Mouse (Mus musculus): ENCODE results near the gene Cachd1.

DNA sequence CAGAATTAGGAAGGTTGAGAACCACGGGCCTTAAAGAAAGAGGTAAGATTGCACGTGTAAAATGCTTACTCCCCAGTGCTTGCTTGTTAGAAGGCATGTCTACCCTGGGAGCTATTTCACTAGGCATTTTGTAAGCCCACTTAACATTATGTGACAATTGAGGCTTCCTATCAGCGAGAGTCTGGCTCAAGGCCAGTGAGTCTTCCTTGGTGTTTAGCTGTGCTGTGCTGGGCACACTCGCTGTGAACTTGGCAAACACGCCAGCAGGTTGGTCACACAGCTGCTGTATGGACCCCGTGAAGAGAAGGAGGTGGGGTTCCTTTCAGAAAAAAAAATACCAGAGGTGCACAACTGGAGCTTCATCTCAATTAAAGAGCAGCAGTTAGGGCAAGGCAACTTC lies 4.4 kb downstream of the Cachd1 start:
- no peak for TF ChIP-seq CTCF (IDR thresholded peaks at IDR 0.05; ENCODE audit: low read depth, low read length)
- no peak for TF ChIP-seq GATA2 (IDR thresholded peaks at IDR 0.05; ENCODE audit: borderline replicate concordance, low read depth, low read length)
- no peak for TF ChIP-seq GATA1 (IDR thresholded peaks at IDR 0.05; ENCODE audit: borderline replicate concordance, low read length)

All from G1E (cell line).